Mouse (Mus musculus): ENCODE results near the gene Tfrc.

DNA sequence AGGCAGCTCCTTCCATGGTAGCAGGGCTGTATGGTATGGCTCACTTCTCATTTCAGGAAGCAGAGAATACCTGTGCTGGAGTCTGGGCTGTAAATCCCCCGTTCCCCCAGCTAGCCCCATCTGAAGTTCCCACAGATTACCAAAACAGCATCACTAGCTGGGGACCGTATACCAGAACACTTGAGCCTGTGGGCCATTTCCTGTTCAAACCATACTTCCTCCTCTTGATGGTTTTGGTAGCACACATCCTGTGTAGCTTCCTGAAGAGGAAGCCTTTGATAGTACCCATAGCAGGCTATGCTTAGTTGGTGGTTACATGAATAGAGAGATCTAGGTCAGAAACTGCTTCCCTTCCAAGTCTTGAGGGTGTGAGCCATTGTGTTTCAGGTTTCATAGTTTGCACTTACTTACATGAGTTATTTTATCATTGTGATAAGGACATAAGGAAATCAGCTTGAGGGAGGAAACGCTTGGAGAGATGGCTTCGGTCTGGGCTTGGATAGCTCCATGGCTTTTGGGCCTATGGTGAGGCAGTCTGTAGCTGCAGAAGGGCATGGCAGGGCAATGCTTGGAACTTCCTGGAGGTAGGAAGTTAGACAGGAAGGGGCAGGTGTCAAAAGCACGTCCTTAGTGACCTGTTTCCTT is 42.4 kb downstream of the Tfrc start:
- no peak for TF ChIP-seq CTCF (IDR thresholded peaks at IDR 0.05; ENCODE audit: low read depth, low read length)
- TF ChIP-seq POLR2AphosphoS5 (IDR thresholded peaks at IDR 0.05; ENCODE audit: insufficient replicate concordance, low read depth, low read length) = no peak
- no peak for TF ChIP-seq TAL1 (conservative IDR thresholded peaks at IDR 0.05; ENCODE audit: low read depth, low read length)
- no peak for TF ChIP-seq GATA1 (IDR thresholded peaks at IDR 0.05; ENCODE audit: borderline replicate concordance, low read length)
- no peak for TF ChIP-seq GATA2 (IDR thresholded peaks at IDR 0.05; ENCODE audit: borderline replicate concordance, low read depth, low read length)
